Mouse (Mus musculus) layer of hippocampus, adult 9-11 months (tissue): Measurements from ENCODE around the gene Rasal2.

Experiments used
- DNase-seq: peaks from one replicate; pipeline ENCODE4 v3.0.0; 2022

The Rasal2 gene

GRCm38 (mm10) chr1:157412454-157413369 lies at the start of gene Rasal2:
Rasal2 (minus strand) TSS chr1:157412595.
- DNase-seq = peak; percentile 96

- DNase-seq = no peak
Observed at GRCm38 (mm10) chr1:157461276-157461675, 48.9 kb upstream of the Rasal2 start.

GRCm38 (mm10) chr1:157459904-157460303 lies 47.5 kb upstream of the Rasal2 start:
- no peak for DNase-seq

GRCm38 (mm10) chr1:157458421-157459208 lies 46.2 kb upstream of the Rasal2 start, which contains the start of gene Cryzl2:
Cryzl2 (plus strand) TSS chr1:157458577.
- peak; percentile 70 for DNase-seq

GRCm38 (mm10) chr1:157457789-157458188 lies 45.4 kb upstream of the Rasal2 start:
- no peak for DNase-seq

GRCm38 (mm10) chr1:157454876-157455275 lies 42.5 kb upstream of the Rasal2 start:
- DNase-seq = no peak

GRCm38 (mm10) chr1:157452759-157453549 lies 40.6 kb upstream of the Rasal2 start:
- no peak for DNase-seq

GRCm38 (mm10) chr1:157452284-157452683 lies 39.9 kb upstream of the Rasal2 start:
- no peak for DNase-seq

GRCm38 (mm10) chr1:157449981-157450636 lies 37.7 kb upstream of the Rasal2 start:
- no peak for DNase-seq

- DNase-seq = no peak
Observed at GRCm38 (mm10) chr1:157449532-157449931, 37.1 kb upstream of the Rasal2 start.

- no peak for DNase-seq
Observed at GRCm38 (mm10) chr1:157448805-157449188, 36.4 kb upstream of the Rasal2 start.

- DNase-seq = no peak
Observed at GRCm38 (mm10) chr1:157448164-157448804, 35.9 kb upstream of the Rasal2 start.

GRCm38 (mm10) chr1:157447142-157447541 lies 34.7 kb upstream of the Rasal2 start:
- DNase-seq = peak; percentile 52

- DNase-seq = peak; percentile 89
Observed at GRCm38 (mm10) chr1:157446325-157446724, 33.9 kb upstream of the Rasal2 start.

GRCm38 (mm10) chr1:157445398-157445910 lies 33.1 kb upstream of the Rasal2 start:
- DNase-seq = no peak

- no peak for DNase-seq
Observed at GRCm38 (mm10) chr1:157444632-157445300, 32.4 kb upstream of the Rasal2 start.

GRCm38 (mm10) chr1:157443723-157444561 lies 31.5 kb upstream of the Rasal2 start:
- no peak for DNase-seq

GRCm38 (mm10) chr1:157443026-157443722 lies 30.8 kb upstream of the Rasal2 start:
- peak; percentile 85 for DNase-seq

- DNase-seq = no peak
Observed at GRCm38 (mm10) chr1:157439973-157440641, 27.7 kb upstream of the Rasal2 start.
